Mouse (Mus musculus): ENCODE results near the gene Slc4a4. TPM values are rescaled to one million over a fixed set of nuclear protein-coding genes. Genes with fewer than 3 reads are reported as not detected.
A peak's percentile ranks its signal among the peaks of the same experiment; 100 is the strongest.

Slc4a4 gene
- total and polyA plus RNA-seq, 2 experiments = 12.0 to 30.2 TPM

DNA sequence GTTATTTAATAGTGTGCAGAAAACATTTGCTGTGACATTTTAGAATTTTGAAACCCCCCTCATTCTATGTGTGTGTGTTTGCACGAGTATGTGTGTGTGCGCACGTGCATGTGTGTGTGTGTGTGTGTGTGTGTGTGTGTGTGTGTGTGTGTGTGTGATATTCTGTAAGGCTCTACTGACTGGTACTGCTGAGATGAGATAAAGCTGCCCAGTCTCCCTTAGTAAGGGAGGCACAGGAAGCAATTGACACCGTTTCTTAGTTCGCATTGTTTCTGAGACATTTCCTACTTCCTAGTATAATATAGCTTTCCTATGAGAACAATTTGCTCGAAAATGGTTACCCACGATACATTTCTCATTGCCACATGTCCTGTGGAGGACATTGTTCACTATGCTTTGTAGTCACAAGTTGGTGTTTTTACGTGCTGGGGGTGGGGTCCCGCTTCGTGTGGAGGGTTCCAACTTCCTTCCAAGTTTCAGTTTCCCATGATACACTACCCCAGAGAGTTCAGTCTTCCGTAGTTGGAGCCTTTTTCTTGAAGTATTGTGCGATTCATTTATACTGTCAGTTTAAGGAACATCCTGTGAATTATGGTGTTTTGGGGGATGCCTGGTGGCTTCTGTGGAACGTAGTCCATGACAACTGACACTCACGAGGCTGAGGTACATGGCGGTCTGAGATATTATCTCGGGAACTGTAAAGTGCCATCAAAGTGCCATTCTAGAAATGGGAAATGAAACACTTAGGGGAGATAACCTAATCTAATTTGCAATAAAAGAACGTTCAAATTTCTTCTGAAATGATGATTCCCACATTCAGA is 66.3 kb downstream of the Slc4a4 start:
- Histone ChIP-seq H3K27me3 (ENCODE audit: control insufficient read depth, insufficient read depth, low read length) (no peaks in the 10 kb centered on the region), H3K79me2 (ENCODE audit: control insufficient read depth, insufficient read depth, low read length) (peaks cover 7% of the 10 kb centered on the region; the same call in 1 of the 2 replicates), H3K4me3 (ENCODE audit: insufficient read depth, low read depth, low read length) (0 out of 2 replicates have a peak overlapping the region, but pooled peaks have one; percentile 0), H3K36me3 (ENCODE audit: control insufficient read depth, insufficient read depth, low read length) (peaks cover 3% of the 10 kb centered on the region; the same call in 1 of the 2 replicates), H3K4me1 (ENCODE audit: control insufficient read depth, insufficient read depth, low read length) (peaks cover 10% of the 10 kb centered on the region; the same call in 1 of the 2 replicates), H3K27ac (replicated peaks; ENCODE audit: insufficient read depth, low read depth, low read length) (no peak overlapping the region), H3K9ac (ENCODE audit: low read depth, low read length) (no peak overlapping the region)
- WGBS = 78% methylated on average over 17 of the region's 17 CpGs
- TF ChIP-seq CTCF (IDR thresholded peaks at IDR 0.05; ENCODE audit: low read depth, low read length) (no peak), POLR2A (IDR thresholded peaks at IDR 0.05; ENCODE audit: extremely low read depth, insufficient read depth, low read length) (no peak)
- no peak for DNase-seq (ENCODE audit: extremely low read depth, low read depth, low spot score)

- Histone ChIP-seq H3K36me3 (ENCODE audit: control insufficient read depth, insufficient read depth, low read length) (peaks cover 3% of the 10 kb centered on the region; the same call in 1 of the 2 replicates), H3K79me2 (ENCODE audit: control insufficient read depth, insufficient read depth, low read length) (peaks cover 7% of the 10 kb centered on the region; the same call in 1 of the 2 replicates), H3K27me3 (ENCODE audit: control insufficient read depth, insufficient read depth, low read length) (no peaks in the 10 kb centered on the region), H3K4me1 (ENCODE audit: control insufficient read depth, insufficient read depth, low read length) (peaks cover 21% of the 10 kb centered on the region), H3K9ac (ENCODE audit: low read depth, low read length) (no peak overlapping the region), H3K4me3 (ENCODE audit: insufficient read depth, low read depth, low read length) (no peak overlapping the region), H3K27ac (replicated peaks; ENCODE audit: insufficient read depth, low read depth, low read length) (no peak overlapping the region)
- WGBS = 82% methylated on average over 5 of the region's 5 CpGs
- no peak for TF ChIP-seq CTCF (IDR thresholded peaks at IDR 0.05; ENCODE audit: low read depth, low read length)
- no peak for TF ChIP-seq POLR2A (IDR thresholded peaks at IDR 0.05; ENCODE audit: extremely low read depth, insufficient read depth, low read length)
- DNase-seq (ENCODE audit: extremely low read depth, low read depth, low spot score) = no peak
Observed at GRCm38 (mm10) chr5:88957735-88958134, 71.1 kb downstream of the Slc4a4 start.

GRCm38 (mm10) chr5:88958966-88959365 is 72.3 kb downstream of the Slc4a4 start:
- Histone ChIP-seq H3K9ac (ENCODE audit: low read depth, low read length) (no peak overlapping the region), H3K79me2 (ENCODE audit: control insufficient read depth, insufficient read depth, low read length) (peaks cover 7% of the 10 kb centered on the region; the same call in 1 of the 2 replicates), H3K36me3 (ENCODE audit: control insufficient read depth, insufficient read depth, low read length) (peaks cover 3% of the 10 kb centered on the region; the same call in 1 of the 2 replicates), H3K27ac (replicated peaks; ENCODE audit: insufficient read depth, low read depth, low read length) (no peak overlapping the region), H3K4me1 (ENCODE audit: control insufficient read depth, insufficient read depth, low read length) (peaks cover 15% of the 10 kb centered on the region), H3K27me3 (ENCODE audit: control insufficient read depth, insufficient read depth, low read length) (no peaks in the 10 kb centered on the region), H3K4me3 (ENCODE audit: insufficient read depth, low read depth, low read length) (no peak overlapping the region)
- WGBS = 97% methylated on average over 5 of the region's 5 CpGs
- no peak for DNase-seq (ENCODE audit: extremely low read depth, low read depth, low spot score)
- TF ChIP-seq POLR2A (IDR thresholded peaks at IDR 0.05; ENCODE audit: extremely low read depth, insufficient read depth, low read length) (no peak), CTCF (IDR thresholded peaks at IDR 0.05; ENCODE audit: low read depth, low read length) (no peak)

DNA sequence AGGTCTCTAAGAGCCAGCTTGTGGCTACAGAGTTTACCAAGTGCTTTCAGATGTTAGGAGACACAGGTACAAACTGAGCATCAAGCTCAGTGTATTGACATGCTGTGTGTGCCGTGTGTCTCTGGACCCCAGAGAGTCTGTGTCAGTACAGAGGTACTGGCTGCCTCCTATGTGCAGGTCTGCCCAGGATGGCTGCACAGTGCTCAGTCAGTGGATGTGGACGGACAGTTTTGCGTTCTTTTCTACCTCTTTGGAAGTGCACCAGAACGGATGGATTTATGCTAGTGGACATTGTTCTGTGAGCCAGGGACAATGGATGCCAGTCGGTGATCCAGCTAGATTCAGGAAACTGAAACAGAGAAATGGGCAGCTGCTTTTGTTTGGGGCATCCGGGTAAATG is 72.8 kb downstream of the Slc4a4 start:
- Histone ChIP-seq H3K27me3 (ENCODE audit: control insufficient read depth, insufficient read depth, low read length) (no peaks in the 10 kb centered on the region), H3K79me2 (ENCODE audit: control insufficient read depth, insufficient read depth, low read length) (peaks cover 7% of the 10 kb centered on the region; the same call in 1 of the 2 replicates), H3K4me3 (ENCODE audit: insufficient read depth, low read depth, low read length) (no peak overlapping the region), H3K4me1 (ENCODE audit: control insufficient read depth, insufficient read depth, low read length) (peaks cover 14% of the 10 kb centered on the region), H3K27ac (replicated peaks; ENCODE audit: insufficient read depth, low read depth, low read length) (no peak overlapping the region), H3K36me3 (ENCODE audit: control insufficient read depth, insufficient read depth, low read length) (peaks cover 3% of the 10 kb centered on the region; the same call in 1 of the 2 replicates), H3K9ac (ENCODE audit: low read depth, low read length) (no peak overlapping the region)
- TF ChIP-seq POLR2A (IDR thresholded peaks at IDR 0.05; ENCODE audit: extremely low read depth, insufficient read depth, low read length) = no peak
- TF ChIP-seq CTCF (IDR thresholded peaks at IDR 0.05; ENCODE audit: low read depth, low read length) = no peak
- no peak for DNase-seq (ENCODE audit: extremely low read depth, low read depth, low spot score)
- 83% methylated on average over 6 of the region's 6 CpGs for WGBS

GRCm38 (mm10) chr5:88960342-88961105 is 73.9 kb downstream of the Slc4a4 start:
- DNase-seq (ENCODE audit: extremely low read depth, low read depth, low spot score) = peak; percentile 67
- TF ChIP-seq CTCF (IDR thresholded peaks at IDR 0.05; ENCODE audit: low read depth, low read length) (no peak), POLR2A (IDR thresholded peaks at IDR 0.05; ENCODE audit: extremely low read depth, insufficient read depth, low read length) (no peak)
- WGBS = 53% methylated on average over 5 of the region's 5 CpGs

More at GRCm38 (mm10) chr5:88960342-88961105, 73.9 kb downstream of the Slc4a4 start:
- Histone ChIP-seq H3K9ac (ENCODE audit: low read depth, low read length) (no peak overlapping the region), H3K4me1 (ENCODE audit: control insufficient read depth, insufficient read depth, low read length) (peaks cover 14% of the 10 kb centered on the region), H3K27ac (replicated peaks; ENCODE audit: insufficient read depth, low read depth, low read length) (0 out of 2 replicates have a peak overlapping the region, but pooled peaks have one; percentile 2), H3K36me3 (ENCODE audit: control insufficient read depth, insufficient read depth, low read length) (no peaks in the 10 kb centered on the region), H3K79me2 (ENCODE audit: control insufficient read depth, insufficient read depth, low read length) (peaks cover 3% of the 10 kb centered on the region; the same call in 1 of the 2 replicates), H3K4me3 (ENCODE audit: insufficient read depth, low read depth, low read length) (no peak overlapping the region), H3K27me3 (ENCODE audit: control insufficient read depth, insufficient read depth, low read length) (no peaks in the 10 kb centered on the region)
